Mouse (Mus musculus): ENCODE measurements around the gene Fam173b. TPM values are rescaled to one million over a fixed set of nuclear protein-coding genes. Genes with fewer than 3 reads are reported as not detected.

Fam173b gene
- polyA plus RNA-seq, 1 experiment, result 37.8 TPM

- Histone ChIP-seq H3K27me3 (ENCODE audit: control insufficient read depth, insufficient read depth, insufficient read length) (no peaks in the 10 kb centered on the region), H3K4me3 (no peak overlapping the region), H3K4me2 (ENCODE audit: low read depth) (no peak overlapping the region), H3K79me2 (ENCODE audit: control insufficient read depth, insufficient read depth) (no peaks in the 10 kb centered on the region), H3K36me3 (ENCODE audit: control insufficient read depth, insufficient read depth) (peaks cover 46% of the 10 kb centered on the region), H3ac (ENCODE audit: control insufficient read depth, insufficient read length) (no peak overlapping the region)
- no peak for TF ChIP-seq REST (IDR thresholded peaks at IDR 0.05; ENCODE audit: insufficient read depth, insufficient read length)
- no peak for TF ChIP-seq SRF (IDR thresholded peaks at IDR 0.05; ENCODE audit: control insufficient read depth, insufficient read length, low read depth)
Observed at GRCm38 (mm10) chr15:31617261-31617660, 15.6 kb downstream of the Fam173b start.

GRCm38 (mm10) chr15:31619521-31619920 lies 17.9 kb downstream of the Fam173b start:
- Histone ChIP-seq H3K4me3 (no peak overlapping the region), H3K36me3 (ENCODE audit: control insufficient read depth, insufficient read depth) (peaks cover 37% of the 10 kb centered on the region), H3ac (ENCODE audit: control insufficient read depth, insufficient read length) (no peak overlapping the region), H3K4me2 (ENCODE audit: low read depth) (no peak overlapping the region), H3K27me3 (ENCODE audit: control insufficient read depth, insufficient read depth, insufficient read length) (no peaks in the 10 kb centered on the region), H3K79me2 (ENCODE audit: control insufficient read depth, insufficient read depth) (no peaks in the 10 kb centered on the region)
- TF ChIP-seq MYOG (IDR thresholded peaks at IDR 0.05; ENCODE audit: control insufficient read depth in 1 of 3, insufficient read depth in 1 of 3, insufficient read length in 2 of 3, low read depth in 2 of 3) (no peak), MAX (IDR thresholded peaks at IDR 0.05; ENCODE audit: low read depth) (no peak), TCF3 (IDR thresholded peaks at IDR 0.05; ENCODE audit: insufficient read length, low read depth) (no peak), POLR2AphosphoS2 (IDR thresholded peaks at IDR 0.05; ENCODE audit: insufficient read length, low read depth) (no peak), CEBPB (IDR thresholded peaks at IDR 0.05; ENCODE audit: insufficient read depth, poor library complexity, severe bottlenecking) (no peak), E2F4 (IDR thresholded peaks at IDR 0.05; ENCODE audit: insufficient read depth) (no peak), TCF12 (IDR thresholded peaks at IDR 0.05; ENCODE audit: insufficient read depth, poor library complexity, severe bottlenecking) (no peak), REST (IDR thresholded peaks at IDR 0.05; ENCODE audit: insufficient read depth, insufficient read length) (no peak), USF1 (IDR thresholded peaks at IDR 0.05; ENCODE audit: low read depth) (no peak)

GRCm38 (mm10) chr15:31627277-31628154 lies 25.9 kb downstream of the Fam173b start:
- Histone ChIP-seq H3K27me3 (ENCODE audit: control insufficient read depth, insufficient read depth, insufficient read length) (no peaks in the 10 kb centered on the region), H3K79me2 (ENCODE audit: control insufficient read depth, insufficient read depth) (no peaks in the 10 kb centered on the region), H3ac (ENCODE audit: control insufficient read depth, insufficient read length) (no peak overlapping the region), H3K36me3 (ENCODE audit: control insufficient read depth, insufficient read depth) (peaks cover 3% of the 10 kb centered on the region), H3K4me3 (no peak overlapping the region), H3K4me2 (ENCODE audit: low read depth) (no peak overlapping the region)
- no peak for TF ChIP-seq POLR2AphosphoS2 (IDR thresholded peaks at IDR 0.05; ENCODE audit: insufficient read length, low read depth)
- TF ChIP-seq USF1 (IDR thresholded peaks at IDR 0.05; ENCODE audit: low read depth), result no peak
- no peak for TF ChIP-seq MYOD1 (IDR thresholded peaks at IDR 0.05; ENCODE audit: control insufficient read depth in 1 of 3, insufficient read length in 2 of 3, low read depth in 2 of 3)
- no peak for TF ChIP-seq CEBPB (IDR thresholded peaks at IDR 0.05; ENCODE audit: insufficient read depth, poor library complexity, severe bottlenecking)
- TF ChIP-seq REST (IDR thresholded peaks at IDR 0.05; ENCODE audit: insufficient read depth, insufficient read length), result no peak
- TF ChIP-seq POLR2A (IDR thresholded peaks at IDR 0.05; ENCODE audit: insufficient read length, low read depth), result no peak
- no peak for TF ChIP-seq MAX (IDR thresholded peaks at IDR 0.05; ENCODE audit: low read depth)

GRCm38 (mm10) chr15:31628180-31628579 lies 26.5 kb downstream of the Fam173b start:
- Histone ChIP-seq H3K36me3 (ENCODE audit: control insufficient read depth, insufficient read depth) (peaks cover 3% of the 10 kb centered on the region), H3K4me2 (ENCODE audit: low read depth) (no peak overlapping the region)
- no peak for TF ChIP-seq TCF3 (IDR thresholded peaks at IDR 0.05; ENCODE audit: insufficient read length, low read depth)
- TF ChIP-seq MYOD1 (IDR thresholded peaks at IDR 0.05; ENCODE audit: control insufficient read depth in 1 of 3, insufficient read length in 2 of 3, low read depth in 2 of 3), result no peak
- TF ChIP-seq SRF (IDR thresholded peaks at IDR 0.05; ENCODE audit: control insufficient read depth, insufficient read length, low read depth), result no peak
- no peak for TF ChIP-seq POLR2A (IDR thresholded peaks at IDR 0.05; ENCODE audit: insufficient read length, low read depth)
- TF ChIP-seq E2F4 (IDR thresholded peaks at IDR 0.05; ENCODE audit: insufficient read depth), result no peak
- TF ChIP-seq USF1 (IDR thresholded peaks at IDR 0.05; ENCODE audit: low read depth), result no peak
- no peak for TF ChIP-seq MYOG (IDR thresholded peaks at IDR 0.05; ENCODE audit: control insufficient read depth in 1 of 3, insufficient read depth in 1 of 3, insufficient read length in 2 of 3, low read depth in 2 of 3)
- TF ChIP-seq REST (IDR thresholded peaks at IDR 0.05; ENCODE audit: insufficient read depth, insufficient read length), result no peak
- no peak for TF ChIP-seq TCF12 (IDR thresholded peaks at IDR 0.05; ENCODE audit: insufficient read depth, poor library complexity, severe bottlenecking)
- TF ChIP-seq CEBPB (IDR thresholded peaks at IDR 0.05; ENCODE audit: insufficient read depth, poor library complexity, severe bottlenecking), result no peak
- TF ChIP-seq MAX (IDR thresholded peaks at IDR 0.05; ENCODE audit: low read depth), result no peak
- TF ChIP-seq POLR2AphosphoS2 (IDR thresholded peaks at IDR 0.05; ENCODE audit: insufficient read length, low read depth), result no peak

GRCm38 (mm10) chr15:31629556-31629955 lies 27.9 kb downstream of the Fam173b start:
- H3K4me2 ChIP-seq (ENCODE audit: low read depth), result no peak overlapping the region
- H3K27me3 ChIP-seq (ENCODE audit: control insufficient read depth, insufficient read depth, insufficient read length), result no peaks in the 10 kb centered on the region
- peaks cover 3% of the 10 kb centered on the region for H3K36me3 ChIP-seq (ENCODE audit: control insufficient read depth, insufficient read depth)
- no peak overlapping the region for H3ac ChIP-seq (ENCODE audit: control insufficient read depth, insufficient read length)
- no peak overlapping the region for H3K4me3 ChIP-seq
- no peaks in the 10 kb centered on the region for H3K79me2 ChIP-seq (ENCODE audit: control insufficient read depth, insufficient read depth)
- TF ChIP-seq TCF12 (IDR thresholded peaks at IDR 0.05; ENCODE audit: insufficient read depth, poor library complexity, severe bottlenecking) (no peak), MYOD1 (IDR thresholded peaks at IDR 0.05; ENCODE audit: control insufficient read depth in 1 of 3, insufficient read length in 2 of 3, low read depth in 2 of 3) (no peak), USF1 (IDR thresholded peaks at IDR 0.05; ENCODE audit: low read depth) (no peak), REST (IDR thresholded peaks at IDR 0.05; ENCODE audit: insufficient read depth, insufficient read length) (no peak), TCF3 (IDR thresholded peaks at IDR 0.05; ENCODE audit: insufficient read length, low read depth) (no peak), POLR2A (IDR thresholded peaks at IDR 0.05; ENCODE audit: insufficient read length, low read depth) (no peak), E2F4 (IDR thresholded peaks at IDR 0.05; ENCODE audit: insufficient read depth) (no peak), MYOG (IDR thresholded peaks at IDR 0.05; ENCODE audit: control insufficient read depth in 1 of 3, insufficient read depth in 1 of 3, insufficient read length in 2 of 3, low read depth in 2 of 3) (no peak), CEBPB (IDR thresholded peaks at IDR 0.05; ENCODE audit: insufficient read depth, poor library complexity, severe bottlenecking) (no peak), SRF (IDR thresholded peaks at IDR 0.05; ENCODE audit: control insufficient read depth, insufficient read length, low read depth) (no peak), POLR2AphosphoS2 (IDR thresholded peaks at IDR 0.05; ENCODE audit: insufficient read length, low read depth) (no peak)

More at GRCm38 (mm10) chr15:31628180-31628579, 26.5 kb downstream of the Fam173b start:
- no peak overlapping the region for H3K4me3 ChIP-seq
- no peak overlapping the region for H3ac ChIP-seq (ENCODE audit: control insufficient read depth, insufficient read length)
- H3K79me2 ChIP-seq (ENCODE audit: control insufficient read depth, insufficient read depth), result no peaks in the 10 kb centered on the region
- no peaks in the 10 kb centered on the region for H3K27me3 ChIP-seq (ENCODE audit: control insufficient read depth, insufficient read depth, insufficient read length)
